Mouse (Mus musculus): ENCODE measurements around the gene BC017158. TPM values are rescaled to one million over a fixed set of nuclear protein-coding genes. Genes with fewer than 3 reads are reported as not detected.
"Not testable (repeated sequence)": the region's sequence is repeated elsewhere in the genome, so short reads cannot be mapped to it uniquely, and the experiment has no call there.

The BC017158 gene
- polyA plus RNA-seq (2015; fragmentation: Nextera tagmentation; extraction: Ambion mirVana) = 20.3 and 22.0 TPM in 2 replicates

DNA sequence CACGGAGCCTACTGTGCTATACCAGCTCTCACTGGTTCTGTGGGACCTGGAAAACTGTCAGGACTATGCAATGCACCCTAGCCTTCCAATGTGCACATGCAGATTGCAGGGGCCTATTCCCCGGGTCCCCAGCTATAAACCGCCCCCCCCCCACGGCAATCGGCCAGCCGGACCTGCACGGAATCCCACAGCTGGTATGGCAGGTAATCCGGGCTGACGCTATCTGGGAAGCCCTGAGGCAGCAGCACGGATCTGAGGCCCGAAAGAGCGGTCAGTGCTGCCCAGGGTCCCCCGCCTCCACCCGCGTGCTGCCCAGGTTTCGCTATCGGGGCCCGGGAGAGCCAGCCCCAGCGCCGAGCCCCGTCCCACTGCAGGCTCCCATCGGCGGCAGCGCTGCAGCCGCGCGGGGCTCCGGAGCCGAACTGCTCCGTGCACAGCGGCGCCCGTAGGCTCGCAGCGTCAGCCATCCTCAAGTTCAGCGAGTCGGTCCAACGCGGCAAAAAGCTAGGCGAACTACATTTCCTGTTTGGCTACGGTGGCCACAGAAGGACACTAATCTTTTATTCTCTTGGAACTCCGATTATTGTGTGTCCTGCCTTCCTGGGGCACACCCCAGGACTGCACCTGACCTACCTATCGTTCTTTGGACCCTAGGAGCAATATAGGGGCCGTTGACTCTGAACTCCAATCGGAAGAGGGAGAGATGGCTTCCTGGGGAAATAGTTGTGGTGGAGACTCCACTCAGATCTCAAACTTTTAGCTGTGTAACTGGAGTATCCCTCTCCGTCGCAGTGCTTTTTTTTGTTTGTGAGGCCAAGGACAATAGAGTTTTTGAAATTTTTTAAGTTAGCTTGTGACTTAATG lies at the start of gene BC017158:
BC017158 (minus strand) TSS at position 554 of the 864 bp plus-strand sequence.
- H3K4me3 ChIP-seq (replicated peaks) = peak within 1 kb of the TSS; percentile 84
- H3K27me3 ChIP-seq = no peaks in the 10 kb centered on the region
- under 1% methylated on average over 47 of the region's 47 CpGs for WGBS (ENCODE audit: insufficient replicate concordance)
- H3K4me2 ChIP-seq = peak within 1 kb of the TSS; percentile 78
- peak within 1 kb of the TSS; percentile 92 for H3K9ac ChIP-seq
- peak; percentile 72 for ATAC-seq (ENCODE audit: insufficient read depth)
- H3K36me3 ChIP-seq (replicated peaks) = peaks cover 35% of the 10 kb centered on the region
- H3K27ac ChIP-seq (replicated peaks) = peak within 1 kb of the TSS; percentile 90
- peaks cover 86% of the 10 kb centered on the region for H3K4me1 ChIP-seq (replicated peaks)
- H3K9me3 ChIP-seq (replicated peaks) = no peaks in the 10 kb centered on the region

DNA sequence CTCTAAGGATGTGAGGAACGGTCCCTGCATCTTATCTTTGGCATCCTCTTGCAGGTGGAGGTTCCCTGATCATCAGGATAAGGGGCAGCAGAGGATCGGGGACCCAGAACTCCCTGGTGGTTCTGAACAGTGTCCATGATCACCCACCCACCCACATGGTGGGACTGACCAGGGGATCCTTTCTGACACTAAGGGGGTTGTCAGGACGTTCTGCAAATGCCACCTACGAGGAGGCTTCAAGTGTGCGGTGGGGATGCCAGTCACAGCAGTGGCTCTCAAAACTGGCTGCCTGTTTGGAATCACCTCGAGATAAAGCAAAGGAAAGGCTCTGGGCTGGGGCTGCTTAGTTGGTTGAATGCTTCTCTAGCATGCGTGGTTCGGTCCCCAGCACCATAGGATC lies 49.0 kb upstream of the BC017158 start:
- WGBS (ENCODE audit: insufficient replicate concordance) = 57% methylated on average over 8 of the region's 8 CpGs
- no peak for ATAC-seq (ENCODE audit: insufficient read depth)
- no peak overlapping the region for H3K4me2 ChIP-seq

DNA sequence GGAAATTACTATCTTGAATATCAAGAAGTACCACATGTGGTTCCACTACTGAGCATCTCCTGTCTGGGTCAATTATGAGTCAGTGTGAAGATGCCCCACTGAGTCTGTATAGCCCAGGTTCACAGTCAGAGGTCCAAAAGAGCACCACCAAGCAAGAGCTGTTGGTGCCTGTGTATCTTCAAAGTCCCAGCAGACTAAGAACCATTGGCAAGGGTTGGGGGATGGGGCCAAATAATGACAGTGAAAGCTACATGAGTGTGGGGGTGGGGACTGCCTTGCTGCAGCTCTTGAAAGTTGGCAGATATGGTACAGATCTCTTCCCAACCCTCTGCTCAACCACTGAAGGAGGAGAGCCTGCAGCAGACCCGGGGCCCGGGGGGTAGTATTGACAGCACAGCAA lies 48.6 kb upstream of the BC017158 start:
- Histone ChIP-seq H3K27me3 (peaks cover 15% of the 10 kb centered on the region), H3K4me2 (no peak overlapping the region)
- WGBS (ENCODE audit: insufficient replicate concordance) = 51% methylated on average over 2 of the region's 2 CpGs

More for the DNA sequence above, 49.0 kb upstream of the BC017158 start:
- no peak overlapping the region for H3K27ac ChIP-seq (replicated peaks)
- no peaks in the 10 kb centered on the region for H3K36me3 ChIP-seq (replicated peaks)
- no peaks in the 10 kb centered on the region for H3K9me3 ChIP-seq (replicated peaks)
- no peaks in the 10 kb centered on the region for H3K4me1 ChIP-seq (replicated peaks)
- H3K27me3 ChIP-seq = peaks cover 15% of the 10 kb centered on the region
- H3K9ac ChIP-seq = no peak overlapping the region
- no peak overlapping the region for H3K4me3 ChIP-seq (replicated peaks)

DNA sequence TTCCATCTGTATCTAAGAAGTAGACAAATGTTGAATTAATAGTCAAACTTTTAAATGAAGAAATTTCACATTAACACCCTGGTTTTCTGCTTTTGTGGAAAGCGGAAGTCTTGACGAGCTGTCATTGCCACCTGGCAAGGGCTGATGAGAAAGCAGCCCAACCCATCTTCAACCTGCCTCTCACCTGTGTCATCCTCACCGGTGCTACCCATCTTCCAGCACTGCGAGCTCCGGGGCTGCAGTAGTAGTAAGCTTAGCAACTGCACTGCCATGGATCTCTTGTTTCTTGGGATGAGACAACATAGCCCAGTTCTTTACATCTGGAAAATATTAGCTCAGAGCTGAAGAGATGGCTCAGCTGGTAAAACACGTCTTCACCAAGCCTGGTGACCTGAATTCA lies 47.7 kb upstream of the BC017158 start:
- no peaks in the 10 kb centered on the region for H3K36me3 ChIP-seq (replicated peaks)
- H3K4me3 ChIP-seq (replicated peaks) = no peak overlapping the region
- ATAC-seq (ENCODE audit: insufficient read depth) = no peak
- H3K4me1 ChIP-seq (replicated peaks) = no peaks in the 10 kb centered on the region
- no peaks in the 10 kb centered on the region for H3K9me3 ChIP-seq (replicated peaks)
- no peak overlapping the region for H3K4me2 ChIP-seq
- no peak overlapping the region for H3K27ac ChIP-seq (replicated peaks)
- H3K9ac ChIP-seq = no peak overlapping the region
- H3K27me3 ChIP-seq = peaks cover 15% of the 10 kb centered on the region
- 71% methylated on average over 6 of the region's 6 CpGs for WGBS (ENCODE audit: insufficient replicate concordance)

More for the DNA sequence above, 48.6 kb upstream of the BC017158 start:
- Histone ChIP-seq H3K9ac (no peak overlapping the region), H3K9me3 (replicated peaks) (no peaks in the 10 kb centered on the region), H3K4me1 (replicated peaks) (no peaks in the 10 kb centered on the region), H3K4me3 (replicated peaks) (no peak overlapping the region), H3K36me3 (replicated peaks) (no peaks in the 10 kb centered on the region), H3K27ac (replicated peaks) (no peak overlapping the region)
- ATAC-seq (ENCODE audit: insufficient read depth) = no peak

DNA sequence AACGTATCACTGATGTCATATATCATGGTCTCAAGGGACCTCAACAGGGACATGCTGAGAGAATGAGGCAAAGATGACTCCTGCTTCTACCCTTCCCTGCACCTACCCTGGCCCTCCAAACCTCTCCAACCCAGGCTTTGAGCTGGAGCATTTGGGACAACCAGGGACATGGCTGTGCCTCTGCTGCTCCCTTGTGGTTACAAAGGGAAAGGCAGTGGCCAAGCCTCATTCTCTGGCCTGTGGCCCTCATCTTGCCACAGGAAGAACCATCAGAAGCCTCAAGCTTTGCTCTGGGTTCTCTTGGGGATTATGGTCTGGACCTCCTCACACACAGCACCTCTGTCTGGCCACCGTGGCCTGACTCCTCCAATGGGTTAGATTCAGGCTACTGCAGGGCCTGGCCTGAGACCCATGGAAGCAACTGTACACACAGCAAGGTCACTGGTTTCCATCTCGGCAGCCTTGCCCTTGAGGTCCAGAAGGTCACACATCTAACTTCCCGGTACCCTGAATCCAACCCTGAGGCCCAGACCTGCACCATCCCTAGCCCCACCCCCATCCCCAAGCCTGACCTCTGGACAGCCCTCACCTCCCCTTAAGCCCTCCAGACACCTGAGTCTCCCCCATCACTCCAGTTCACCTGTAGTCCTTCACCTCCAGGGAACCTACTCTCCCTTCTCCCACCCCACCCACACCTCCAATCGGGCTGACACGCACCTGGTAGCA lies 47.1 kb upstream of the BC017158 start:
- no peak overlapping the region for H3K27ac ChIP-seq (replicated peaks)
- 57% methylated on average over 6 of the region's 6 CpGs for WGBS (ENCODE audit: insufficient replicate concordance)
- no peak overlapping the region for H3K4me3 ChIP-seq (replicated peaks)
- H3K4me2 ChIP-seq = no peak overlapping the region
- ATAC-seq (ENCODE audit: insufficient read depth) = peak; percentile 54
- no peak overlapping the region for H3K9ac ChIP-seq
- no peaks in the 10 kb centered on the region for H3K9me3 ChIP-seq (replicated peaks)
- peaks cover 18% of the 10 kb centered on the region; the same call in 1 of the 2 replicates for H3K27me3 ChIP-seq
- H3K36me3 ChIP-seq (replicated peaks) = no peaks in the 10 kb centered on the region
- no peaks in the 10 kb centered on the region for H3K4me1 ChIP-seq (replicated peaks)

DNA sequence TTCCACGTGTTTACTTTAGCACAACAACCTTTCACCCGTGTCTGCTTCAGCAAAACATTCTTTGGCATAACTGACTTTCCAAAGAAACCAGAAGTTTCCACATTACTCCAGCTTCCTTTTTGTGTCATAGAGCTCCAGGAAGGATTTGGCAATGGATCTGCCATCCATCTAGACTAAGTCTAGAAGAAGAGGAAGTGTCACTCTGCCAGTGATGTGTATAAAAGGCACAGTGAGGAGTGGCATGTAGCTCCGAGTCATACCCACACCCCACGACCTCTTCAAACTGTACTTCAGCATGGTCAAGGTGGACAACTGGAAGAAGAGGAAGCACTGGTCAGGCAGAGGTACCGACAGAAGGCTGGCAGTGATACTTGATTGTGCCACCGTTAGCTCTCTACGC lies 46.5 kb upstream of the BC017158 start:
- 58% methylated on average over 7 of the region's 7 CpGs for WGBS (ENCODE audit: insufficient replicate concordance)

DNA sequence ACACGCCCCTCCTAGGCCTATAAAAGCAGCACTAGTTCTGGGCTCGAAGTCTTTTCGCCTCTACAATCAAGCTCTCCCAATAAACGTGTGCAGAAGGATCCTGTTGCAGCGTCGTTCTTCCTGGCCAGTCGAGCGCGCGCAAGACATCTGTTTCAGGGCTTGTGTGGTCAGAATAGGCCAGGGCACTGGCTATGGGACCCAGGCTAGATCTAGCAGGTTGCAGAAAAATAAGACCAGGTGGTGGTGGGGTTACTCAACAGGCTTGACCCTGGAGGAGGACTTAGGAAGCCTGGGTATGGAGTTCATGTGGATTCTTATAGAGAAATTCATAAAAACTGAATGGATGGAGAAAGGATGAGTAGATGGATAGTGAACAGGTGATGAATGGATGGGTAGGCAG lies 44.7 kb upstream of the BC017158 start:
- peaks cover 17% of the 10 kb centered on the region; the same call in 1 of the 2 replicates for H3K27me3 ChIP-seq
- not testable (repeated sequence) for H3K4me3 ChIP-seq (replicated peaks); H3K9ac ChIP-seq; H3K4me2 ChIP-seq; H3K27ac ChIP-seq (replicated peaks); H3K9me3 ChIP-seq (replicated peaks); H3K4me1 ChIP-seq (replicated peaks); H3K36me3 ChIP-seq (replicated peaks); ATAC-seq (ENCODE audit: insufficient read depth)
- 82% methylated on average over 9 of the region's 10 CpGs for WGBS (ENCODE audit: insufficient replicate concordance)

More for the DNA sequence above, 46.5 kb upstream of the BC017158 start:
- no peak overlapping the region for H3K4me3 ChIP-seq (replicated peaks)
- H3K9ac ChIP-seq = no peak overlapping the region
- no peak overlapping the region for H3K4me2 ChIP-seq
- no peak for ATAC-seq (ENCODE audit: insufficient read depth)
- no peaks in the 10 kb centered on the region for H3K9me3 ChIP-seq (replicated peaks)
- H3K27me3 ChIP-seq = peaks cover 18% of the 10 kb centered on the region; the same call in 1 of the 2 replicates
- no peaks in the 10 kb centered on the region for H3K4me1 ChIP-seq (replicated peaks)
- no peaks in the 10 kb centered on the region for H3K36me3 ChIP-seq (replicated peaks)
- H3K27ac ChIP-seq (replicated peaks) = no peak overlapping the region

DNA sequence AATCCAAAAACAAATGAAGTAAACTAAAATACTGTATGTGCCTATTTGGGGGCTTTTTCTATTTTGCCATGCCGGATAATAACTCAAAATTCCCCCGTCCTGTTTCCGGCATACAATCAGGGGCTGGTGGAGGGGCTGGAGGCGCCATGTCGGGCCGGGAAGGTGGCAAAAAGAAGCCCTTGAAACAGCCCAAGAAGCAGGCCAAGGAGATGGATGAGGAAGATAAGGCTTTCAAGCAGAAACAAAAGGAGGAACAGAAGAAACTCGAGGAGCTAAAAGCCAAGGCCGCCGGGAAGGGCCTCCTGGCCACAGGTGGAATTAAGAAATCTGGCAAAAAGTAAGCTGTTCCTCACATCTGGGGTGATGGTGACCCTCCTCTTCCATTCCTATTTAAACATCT lies 42.4 kb upstream of the BC017158 start:
- H3K4me3 ChIP-seq (replicated peaks); H3K27me3 ChIP-seq; H3K9ac ChIP-seq; H3K27ac ChIP-seq (replicated peaks); H3K9me3 ChIP-seq (replicated peaks); H3K4me2 ChIP-seq; H3K36me3 ChIP-seq (replicated peaks); H3K4me1 ChIP-seq (replicated peaks); ATAC-seq (ENCODE audit: insufficient read depth): not testable (repeated sequence)
- 48% methylated on average over 9 of the region's 9 CpGs for WGBS (ENCODE audit: insufficient replicate concordance)

DNA sequence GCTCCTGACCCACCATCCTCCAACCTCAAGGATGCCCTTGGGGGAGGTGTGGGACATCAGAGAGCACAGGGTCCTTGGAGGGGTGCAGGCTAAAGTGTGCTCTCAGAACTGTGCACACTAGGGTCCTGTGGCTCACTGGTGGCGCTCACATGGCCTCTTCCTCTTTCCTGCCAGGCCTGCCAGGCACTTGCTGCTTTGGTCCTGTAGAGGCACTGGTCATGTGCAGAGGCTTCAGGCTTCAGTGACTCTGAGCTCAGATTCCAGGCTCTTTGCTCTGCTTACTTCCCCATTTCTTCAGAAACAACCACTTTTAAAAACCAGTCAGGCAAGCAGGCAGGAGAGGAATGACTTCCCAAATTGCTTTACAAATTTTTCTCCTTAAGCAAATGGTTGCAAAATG lies 34.9 kb upstream of the BC017158 start:
- 0 out of 2 replicates have a peak overlapping the region, but pooled peaks have one; percentile 8 for H3K27ac ChIP-seq (replicated peaks)
- H3K9ac ChIP-seq = no peak overlapping the region
- WGBS (ENCODE audit: insufficient replicate concordance) = 19% methylated on average over 1 of the region's 1 CpGs
- H3K4me1 ChIP-seq (replicated peaks) = no peaks in the 10 kb centered on the region
- H3K4me2 ChIP-seq = no peak overlapping the region
- ATAC-seq (ENCODE audit: insufficient read depth) = no peak
- H3K27me3 ChIP-seq = peaks cover 7% of the 10 kb centered on the region; the same call in 1 of the 2 replicates
- no peaks in the 10 kb centered on the region for H3K9me3 ChIP-seq (replicated peaks)
- no peak overlapping the region for H3K4me3 ChIP-seq (replicated peaks)
- H3K36me3 ChIP-seq (replicated peaks) = no peaks in the 10 kb centered on the region

DNA sequence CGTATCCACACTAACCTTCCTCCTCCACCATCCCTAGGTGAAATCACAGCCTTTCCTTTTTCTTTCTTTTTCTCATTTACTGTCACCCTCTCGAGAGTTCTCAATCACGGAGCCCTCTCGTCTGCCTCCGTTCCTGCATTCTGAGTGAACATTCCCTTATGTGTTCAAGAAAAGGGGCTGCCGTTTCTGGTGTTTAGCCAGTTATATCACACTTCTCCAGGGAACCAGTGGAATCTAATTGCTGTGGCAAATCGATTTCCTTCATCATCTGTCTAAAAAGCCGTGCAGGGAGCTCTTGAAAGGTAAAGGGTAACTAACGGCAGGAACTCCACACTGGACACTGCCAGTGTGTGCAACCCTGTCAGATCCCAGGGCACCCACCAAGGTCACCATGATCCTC lies 33.0 kb upstream of the BC017158 start:
- Histone ChIP-seq H3K36me3 (replicated peaks) (no peaks in the 10 kb centered on the region), H3K27ac (replicated peaks) (no peak overlapping the region), H3K4me2 (no peak overlapping the region), H3K27me3 (peaks cover 7% of the 10 kb centered on the region; the same call in 1 of the 2 replicates), H3K4me1 (replicated peaks) (no peaks in the 10 kb centered on the region), H3K4me3 (replicated peaks) (no peak overlapping the region), H3K9ac (no peak overlapping the region), H3K9me3 (replicated peaks) (no peaks in the 10 kb centered on the region)
- no peak for ATAC-seq (ENCODE audit: insufficient read depth)
- WGBS (ENCODE audit: insufficient replicate concordance) = 68% methylated on average over 9 of the region's 9 CpGs

DNA sequence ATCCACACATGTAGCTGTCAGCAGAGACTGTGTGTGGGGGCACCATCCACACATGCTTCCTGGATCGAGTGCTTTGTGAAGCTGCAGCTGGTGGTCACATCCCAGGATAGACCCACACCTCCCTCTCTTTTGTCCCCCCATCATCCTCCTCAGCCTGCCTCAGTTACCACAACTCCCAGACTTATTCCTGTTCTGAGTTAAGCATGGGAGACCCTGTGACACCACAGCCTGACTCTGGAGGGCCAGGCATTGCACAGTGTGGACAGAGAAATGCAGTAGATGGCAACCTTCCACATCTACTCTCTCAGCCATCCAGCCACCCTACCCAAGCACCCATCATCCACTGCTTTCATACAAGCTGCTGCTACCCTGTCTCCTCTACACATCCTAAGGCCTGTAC lies 27.0 kb upstream of the BC017158 start:
- no peak overlapping the region for H3K4me3 ChIP-seq (replicated peaks)
- no peak overlapping the region for H3K9ac ChIP-seq
- H3K27ac ChIP-seq (replicated peaks) = no peak overlapping the region
- H3K4me1 ChIP-seq (replicated peaks) = no peaks in the 10 kb centered on the region
- WGBS (ENCODE audit: insufficient replicate concordance) = 73% methylated on average over 1 of the region's 1 CpGs
- no peaks in the 10 kb centered on the region for H3K36me3 ChIP-seq (replicated peaks)
- H3K4me2 ChIP-seq = no peak overlapping the region
- no peak for ATAC-seq (ENCODE audit: insufficient read depth)
- H3K9me3 ChIP-seq (replicated peaks) = no peaks in the 10 kb centered on the region
- H3K27me3 ChIP-seq = peaks cover 18% of the 10 kb centered on the region; the same call in 1 of the 2 replicates
